Comparison of ENCODE assay signal across 24 mouse cellular contexts in the genomic region with DNA sequence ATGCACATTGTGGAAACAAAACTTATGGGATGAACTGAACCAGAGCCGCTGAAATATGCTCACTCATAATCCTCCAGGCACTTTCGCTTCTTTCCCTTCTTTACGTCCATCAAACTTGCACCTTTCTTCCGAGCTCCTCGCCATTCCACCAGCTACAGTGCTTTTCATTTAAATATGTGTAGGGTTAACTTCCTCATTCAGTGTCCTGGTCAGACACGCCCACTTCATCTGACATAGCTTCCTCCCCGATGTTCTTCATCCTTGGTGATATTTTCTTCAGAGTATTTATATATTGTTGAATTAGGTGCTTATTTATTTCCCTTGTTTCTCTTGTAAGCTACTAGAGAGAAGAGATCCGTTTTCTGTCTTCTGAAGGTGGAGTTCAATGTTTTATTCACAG.
"Had no signal": no experiment of that assay in that cellular context is flagged by ENCODE, and none has a peak within 500 bp of the region (broad histone marks: within the 10 kb centered on the region; RNA-seq: fewer than 3 reads in every experiment).

No protein-coding gene starts in this region.

- H3K4me2 ChIP-seq: heart, embryonic 12.5 days; hindbrain, embryonic 13.5 days; hindbrain, embryonic 15.5 days; kidney, embryonic 15.5 days; limb, embryonic 13.5 days; limb, embryonic 15.5 days; liver, embryonic 12.5 days had no signal

- H3K9me3 ChIP-seq: heart, embryonic 10.5 days; heart, embryonic 12.5 days; hindbrain, embryonic 13.5 days; hindbrain, embryonic 15.5 days; kidney, embryonic 15.5 days; limb, embryonic 13.5 days; limb, embryonic 15.5 days had no signal

- H3K4me1 ChIP-seq: heart, embryonic 10.5 days; heart, embryonic 12.5 days; hindbrain, embryonic 13.5 days; hindbrain, embryonic 15.5 days; kidney, embryonic 15.5 days; limb, embryonic 13.5 days; limb, embryonic 15.5 days; liver, embryonic 12.5 days had no signal

- H3K9ac ChIP-seq: heart, embryonic 12.5 days; hindbrain, embryonic 13.5 days; hindbrain, embryonic 15.5 days; kidney, embryonic 15.5 days; limb, embryonic 13.5 days; limb, embryonic 15.5 days; liver, embryonic 12.5 days had no signal

- ATAC-seq: hindbrain, postnatal 0 days; intestine, embryonic 16.5 days; liver, embryonic 12.5 days had no signal

- H3K4me3 ChIP-seq: heart, embryonic 10.5 days; heart, embryonic 12.5 days; hindbrain, embryonic 13.5 days; hindbrain, embryonic 15.5 days; kidney, embryonic 15.5 days; limb, embryonic 13.5 days; limb, embryonic 15.5 days; liver, embryonic 12.5 days had no signal

- H3K27ac ChIP-seq: heart, embryonic 10.5 days; hindbrain, embryonic 13.5 days; hindbrain, embryonic 15.5 days; hindbrain, postnatal 0 days; kidney, embryonic 15.5 days; kidney, postnatal 0 days; limb, embryonic 13.5 days; limb, embryonic 15.5 days; liver, embryonic 12.5 days had no signal

- H3K27me3 ChIP-seq: heart, embryonic 12.5 days; hindbrain, embryonic 13.5 days; hindbrain, embryonic 15.5 days; kidney, embryonic 15.5 days; limb, embryonic 13.5 days; limb, embryonic 15.5 days; liver, embryonic 12.5 days had no signal

- H3K36me3 ChIP-seq: heart, embryonic 10.5 days; heart, embryonic 12.5 days; hindbrain, embryonic 13.5 days; hindbrain, embryonic 15.5 days; kidney, embryonic 15.5 days; limb, embryonic 13.5 days; limb, embryonic 15.5 days; liver, embryonic 12.5 days had no signal

- DNase-seq: gastrocnemius, postnatal 10 days; gastrocnemius, postnatal 25 days; heart, adult 18-20 months; heart, postnatal 10 days; heart, postnatal 36 days; kidney, adult 11 months; kidney, adult 2 months; kidney, adult 9 months; kidney, postnatal 14 days; kidney, postnatal 36 days; layer of hippocampus, adult 9-11 months; layer of hippocampus, postnatal 36 days; left cerebral cortex, postnatal 4 days had no signal
